Mouse (Mus musculus) cerebellum, adult 11-12 months (tissue): ENCODE measurements around the gene Dnajc27.
A peak's percentile ranks its signal among the peaks of the same experiment; 100 is the strongest.

ENCODE experiments used
- DNase-seq: peaks from one replicate; pipeline ENCODE4 v3.0.0; 2022

The Dnajc27 gene

GRCm38 (mm10) chr12:4107383-4107782, 25.0 kb downstream of the Dnajc27 start:
- peak; percentile 72 for DNase-seq

- DNase-seq, result no peak
Observed at GRCm38 (mm10) chr12:4116132-4116531, 33.7 kb downstream of the Dnajc27 start.

GRCm38 (mm10) chr12:4117136-4117535, 34.8 kb downstream of the Dnajc27 start:
- DNase-seq, result no peak

GRCm38 (mm10) chr12:4117579-4117978, 35.2 kb downstream of the Dnajc27 start:
- no peak for DNase-seq

GRCm38 (mm10) chr12:4127346-4127745, 45.0 kb downstream of the Dnajc27 start:
- no peak for DNase-seq

- DNase-seq, result peak; percentile 73
Observed at GRCm38 (mm10) chr12:4132941-4133846, 50.8 kb downstream of the Dnajc27 start, which contains the start of gene Adcy3. TSS of gene Adcy3 (plus strand) at chr12:4133103.

- DNase-seq, result no peak
Observed at GRCm38 (mm10) chr12:4133847-4134212, 51.4 kb downstream of the Dnajc27 start.

GRCm38 (mm10) chr12:4143179-4143578, 60.8 kb downstream of the Dnajc27 start:
- DNase-seq, result no peak

- DNase-seq, result no peak
Observed at GRCm38 (mm10) chr12:4150936-4151335, 68.6 kb downstream of the Dnajc27 start.

GRCm38 (mm10) chr12:4151969-4152368, 69.6 kb downstream of the Dnajc27 start:
- no peak for DNase-seq

GRCm38 (mm10) chr12:4157466-4157865, 75.1 kb downstream of the Dnajc27 start:
- peak; percentile 93 for DNase-seq

- DNase-seq, result no peak
Observed at GRCm38 (mm10) chr12:4158179-4158578, 75.8 kb downstream of the Dnajc27 start.

GRCm38 (mm10) chr12:4158868-4159632, 76.7 kb downstream of the Dnajc27 start:
- DNase-seq, result no peak
